Mouse (Mus musculus) hindlimb bud, embryonic 11.5 days (tissue): ENCODE data around the gene Aldh3a2.
A peak's percentile ranks its signal among the peaks of the same experiment; 100 is the strongest.

Source experiments
- DNase-seq: peaks from one replicate; pipeline ENCODE4 v3.0.0-alpha.2; 2012; ENCODE audit warnings: low read depth, low spot score; ENCODE audit errors: extremely low spot score

Gene Aldh3a2

GRCm38 (mm10) chr11:61274421-61274820 lies 7.2 kb upstream of the Aldh3a2 start:
- DNase-seq, result no peak

GRCm38 (mm10) chr11:61273928-61274327 lies 6.7 kb upstream of the Aldh3a2 start:
- DNase-seq, result no peak

GRCm38 (mm10) chr11:61271612-61272011 lies 4.3 kb upstream of the Aldh3a2 start:
- DNase-seq, result no peak

- no peak for DNase-seq
These were observed 3.1 kb upstream of the Aldh3a2 start for GRCm38 (mm10) chr11:61270406-61270805.

- DNase-seq, result no peak
These were observed 1.5 kb upstream of the Aldh3a2 start for GRCm38 (mm10) chr11:61268626-61269349.

GRCm38 (mm10) chr11:61263841-61264240 lies 3.4 kb downstream of the Aldh3a2 start:
- no peak for DNase-seq

- DNase-seq, result no peak
These were observed 4.7 kb downstream of the Aldh3a2 start for GRCm38 (mm10) chr11:61262516-61262915.

- no peak for DNase-seq
These were observed 8.2 kb downstream of the Aldh3a2 start for GRCm38 (mm10) chr11:61259106-61259505.

GRCm38 (mm10) chr11:61252807-61253206 lies 14.5 kb downstream of the Aldh3a2 start:
- DNase-seq, result no peak

GRCm38 (mm10) chr11:61251741-61252140 lies 15.5 kb downstream of the Aldh3a2 start:
- no peak for DNase-seq

- DNase-seq, result no peak
These were observed 22.9 kb downstream of the Aldh3a2 start for GRCm38 (mm10) chr11:61244406-61244805.

GRCm38 (mm10) chr11:61236015-61236414 lies 31.2 kb downstream of the Aldh3a2 start:
- DNase-seq, result no peak

- DNase-seq, result no peak
These were observed 33.1 kb downstream of the Aldh3a2 start for GRCm38 (mm10) chr11:61234174-61234573.

GRCm38 (mm10) chr11:61231329-61231728 lies 35.9 kb downstream of the Aldh3a2 start:
- DNase-seq, result peak; percentile 47

- no peak for DNase-seq
These were observed 38.9 kb downstream of the Aldh3a2 start for GRCm38 (mm10) chr11:61228406-61228805.

- DNase-seq, result no peak
These were observed 39.4 kb downstream of the Aldh3a2 start for GRCm38 (mm10) chr11:61227816-61228215.

GRCm38 (mm10) chr11:61225941-61226412 lies 41.3 kb downstream of the Aldh3a2 start:
- DNase-seq, result no peak

- no peak for DNase-seq
These were observed 41.8 kb downstream of the Aldh3a2 start for GRCm38 (mm10) chr11:61225511-61225910.

- no peak for DNase-seq
These were observed 42.4 kb downstream of the Aldh3a2 start for GRCm38 (mm10) chr11:61224907-61225306.

- no peak for DNase-seq
These were observed 43.0 kb downstream of the Aldh3a2 start for GRCm38 (mm10) chr11:61224234-61224744.

GRCm38 (mm10) chr11:61222971-61223745 lies 44.1 kb downstream of the Aldh3a2 start:
- DNase-seq, result no peak

GRCm38 (mm10) chr11:61222007-61222406 lies 45.3 kb downstream of the Aldh3a2 start:
- no peak for DNase-seq
